Mouse (Mus musculus): ENCODE results near the gene Dysf. TPM values are rescaled to one million over a fixed set of nuclear protein-coding genes. Genes with fewer than 3 reads are reported as not detected.

Dysf gene
- total RNA-seq, 1 experiment: 12.8 TPM

DNA sequence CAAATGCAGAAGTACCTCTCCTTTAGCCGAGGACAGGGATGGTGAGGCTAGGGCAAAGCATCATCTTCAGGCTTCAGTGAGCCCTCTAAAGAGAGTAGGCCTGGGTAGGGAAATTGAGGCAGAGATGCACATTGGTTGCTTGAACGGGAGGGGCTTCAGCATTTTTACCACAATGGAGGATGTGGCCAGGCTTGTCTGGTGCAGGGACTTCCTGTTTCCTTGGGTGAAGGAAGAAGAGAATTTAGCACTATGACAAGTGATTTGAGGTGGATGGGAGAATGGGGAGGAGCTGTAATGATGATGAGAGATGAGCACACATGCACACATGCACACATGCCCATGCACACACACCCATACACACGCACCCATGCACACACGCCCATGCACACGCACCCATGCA lies 188.1 kb downstream of the Dysf start:
- no peak overlapping the region for H3K4me3 ChIP-seq (ENCODE audit: insufficient read depth in 1 of 2, low read depth in 1 of 2, low read length in 2 of 2, poor library complexity in 1 of 2, severe bottlenecking in 1 of 2)
- no peaks in the 10 kb centered on the region for H3K9me3 ChIP-seq (ENCODE audit: control insufficient read depth, insufficient read depth, low read depth, low read length)
- H3K27ac ChIP-seq (ENCODE audit: insufficient read depth, low read depth, low read length, poor library complexity, severe bottlenecking): no peak overlapping the region
- no peak overlapping the region for H3K9ac ChIP-seq (ENCODE audit: insufficient read depth, low read depth, low read length, poor library complexity, severe bottlenecking)
- no peak for DNase-seq (ENCODE audit: low read depth, low spot score)
- no peaks in the 10 kb centered on the region for H3K36me3 ChIP-seq (ENCODE audit: control insufficient read depth, insufficient read depth, low read length, poor library complexity, severe bottlenecking)
- TF ChIP-seq ZC3H11A (IDR thresholded peaks at IDR 0.05; ENCODE audit: borderline replicate concordance, low read depth, low read length) (no peak), MAFK (IDR thresholded peaks at IDR 0.05; ENCODE audit: insufficient read depth, low read depth, low read length) (no peak), ZNF384 (IDR thresholded peaks at IDR 0.05; ENCODE audit: low read depth, low read length) (no peak), HCFC1 (IDR thresholded peaks at IDR 0.05; ENCODE audit: borderline replicate concordance, insufficient read depth, low read length) (no peak), CHD2 (IDR thresholded peaks at IDR 0.05; ENCODE audit: low read depth, low read length) (no peak)
- no peaks in the 10 kb centered on the region for H3K4me1 ChIP-seq (ENCODE audit: control insufficient read depth in 2 of 2, insufficient read depth in 2 of 2, low read length in 2 of 2, poor library complexity in 1 of 2)
- in situ Hi-C loops (cut with MboI; ENCODE audit: low sequenced_read_pairs in 2 of 2, unreplicated experiment in 2 of 2): no loop called here

DNA sequence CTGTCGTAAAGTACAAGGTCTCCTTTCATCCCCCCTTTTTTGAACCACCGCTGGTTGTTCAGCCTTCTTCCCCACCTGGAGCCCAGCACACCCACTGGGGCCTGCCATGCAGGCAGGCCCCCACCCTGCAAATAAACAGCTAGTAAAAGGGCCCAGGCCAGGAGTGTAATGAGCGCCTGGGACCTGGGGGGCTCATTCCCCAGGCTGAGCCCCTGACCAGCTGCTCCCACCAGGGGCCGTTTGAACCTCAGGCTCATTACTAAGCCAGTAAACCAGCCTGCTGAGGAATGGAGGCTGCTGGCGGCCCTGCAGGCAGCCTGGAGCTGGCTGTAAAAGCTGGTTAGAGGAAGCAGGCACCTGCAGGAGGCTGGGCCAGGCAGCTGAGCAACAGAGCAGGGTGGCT lies 189.4 kb downstream of the Dysf start:
- H3K4me1 ChIP-seq (ENCODE audit: control insufficient read depth in 2 of 2, insufficient read depth in 2 of 2, low read length in 2 of 2, poor library complexity in 1 of 2): no peaks in the 10 kb centered on the region
- no peak overlapping the region for H3K4me3 ChIP-seq (ENCODE audit: insufficient read depth in 1 of 2, low read depth in 1 of 2, low read length in 2 of 2, poor library complexity in 1 of 2, severe bottlenecking in 1 of 2)
- no peak overlapping the region for H3K9ac ChIP-seq (ENCODE audit: insufficient read depth, low read depth, low read length, poor library complexity, severe bottlenecking)
- no peaks in the 10 kb centered on the region for H3K36me3 ChIP-seq (ENCODE audit: control insufficient read depth, insufficient read depth, low read length, poor library complexity, severe bottlenecking)
- H3K9me3 ChIP-seq (ENCODE audit: control insufficient read depth, insufficient read depth, low read depth, low read length): no peaks in the 10 kb centered on the region
- in situ Hi-C loops (cut with MboI; ENCODE audit: low sequenced_read_pairs in 2 of 2, unreplicated experiment in 2 of 2): no loop called here
- DNase-seq (ENCODE audit: low read depth, low spot score): no peak
- H3K27ac ChIP-seq (ENCODE audit: insufficient read depth, low read depth, low read length, poor library complexity, severe bottlenecking): no peak overlapping the region
- TF ChIP-seq CHD2 (IDR thresholded peaks at IDR 0.05; ENCODE audit: low read depth, low read length) (no peak), HCFC1 (IDR thresholded peaks at IDR 0.05; ENCODE audit: borderline replicate concordance, insufficient read depth, low read length) (no peak), ZC3H11A (IDR thresholded peaks at IDR 0.05; ENCODE audit: borderline replicate concordance, low read depth, low read length) (no peak), MAFK (IDR thresholded peaks at IDR 0.05; ENCODE audit: insufficient read depth, low read depth, low read length) (no peak), ZNF384 (IDR thresholded peaks at IDR 0.05; ENCODE audit: low read depth, low read length) (no peak)

DNA sequence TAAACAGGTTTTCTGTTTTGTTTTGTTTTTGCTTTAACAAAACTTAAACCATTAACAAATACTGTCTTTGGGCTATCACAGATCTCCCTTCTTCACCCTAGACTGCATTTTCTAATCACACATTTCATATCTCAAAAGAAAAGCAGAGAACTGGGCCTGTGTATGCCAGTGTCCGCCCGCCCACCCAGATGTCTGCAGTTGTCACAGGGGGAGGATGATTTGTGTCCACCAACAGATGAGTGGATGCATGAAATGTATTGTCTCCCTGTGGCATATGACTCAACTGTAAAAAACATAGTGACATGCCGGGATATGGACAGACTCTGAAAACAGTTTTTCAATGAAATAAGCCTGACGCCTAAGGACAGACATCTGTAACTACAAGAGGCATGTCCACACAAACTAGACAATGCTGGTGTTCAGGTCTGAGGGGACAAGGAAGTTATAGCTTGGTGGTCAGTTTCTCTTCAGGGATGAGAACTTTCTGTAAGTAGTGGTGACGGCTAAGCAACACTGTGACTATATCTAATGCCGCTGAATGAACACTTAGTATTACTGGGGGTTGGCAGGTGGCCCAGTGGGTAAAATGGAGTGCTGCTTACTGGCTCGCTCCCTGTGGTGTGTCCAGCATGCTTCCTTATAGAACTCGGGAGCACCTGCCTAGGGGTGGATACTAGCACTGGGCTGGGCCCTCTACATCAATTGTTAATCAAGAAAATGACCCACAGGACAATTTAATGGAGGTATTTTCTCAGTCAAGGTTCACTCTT lies 193.5 kb downstream of the Dysf start:
- TF ChIP-seq CHD2 (IDR thresholded peaks at IDR 0.05; ENCODE audit: low read depth, low read length) (no peak), ZNF384 (IDR thresholded peaks at IDR 0.05; ENCODE audit: low read depth, low read length) (no peak), ZC3H11A (IDR thresholded peaks at IDR 0.05; ENCODE audit: borderline replicate concordance, low read depth, low read length) (no peak), MAFK (IDR thresholded peaks at IDR 0.05; ENCODE audit: insufficient read depth, low read depth, low read length) (no peak), HCFC1 (IDR thresholded peaks at IDR 0.05; ENCODE audit: borderline replicate concordance, insufficient read depth, low read length) (no peak)
- no peak overlapping the region for H3K9ac ChIP-seq (ENCODE audit: insufficient read depth, low read depth, low read length, poor library complexity, severe bottlenecking)
- no peaks in the 10 kb centered on the region for H3K4me1 ChIP-seq (ENCODE audit: control insufficient read depth in 2 of 2, insufficient read depth in 2 of 2, low read length in 2 of 2, poor library complexity in 1 of 2)
- no peak overlapping the region for H3K4me3 ChIP-seq (ENCODE audit: insufficient read depth in 1 of 2, low read depth in 1 of 2, low read length in 2 of 2, poor library complexity in 1 of 2, severe bottlenecking in 1 of 2)
- H3K27ac ChIP-seq (ENCODE audit: insufficient read depth, low read depth, low read length, poor library complexity, severe bottlenecking): no peak overlapping the region
- H3K36me3 ChIP-seq (ENCODE audit: control insufficient read depth, insufficient read depth, low read length, poor library complexity, severe bottlenecking): no peaks in the 10 kb centered on the region
- no peak for DNase-seq (ENCODE audit: low read depth, low spot score)
- in situ Hi-C loops (cut with MboI; ENCODE audit: low sequenced_read_pairs in 2 of 2, unreplicated experiment in 2 of 2): no loop called here
- H3K9me3 ChIP-seq (ENCODE audit: control insufficient read depth, insufficient read depth, low read depth, low read length): no peaks in the 10 kb centered on the region

DNA sequence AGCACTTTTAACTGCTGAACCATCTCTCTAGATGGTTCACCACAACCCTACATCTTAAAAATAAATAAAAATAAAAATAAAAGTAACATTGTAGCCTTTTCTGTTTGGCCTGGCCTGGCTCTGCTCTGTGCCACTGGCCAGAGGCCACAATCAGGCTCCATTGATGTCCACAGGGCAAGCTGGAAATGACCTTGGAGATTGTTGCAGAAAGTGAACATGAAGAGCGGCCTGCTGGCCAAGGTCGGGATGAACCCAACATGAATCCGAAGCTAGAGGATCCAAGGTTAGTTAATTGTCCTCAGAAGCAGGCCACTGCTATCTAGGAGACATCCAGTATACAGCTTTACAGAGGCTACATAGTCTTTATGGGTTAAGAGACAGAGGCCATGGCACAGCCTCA lies 197.2 kb downstream of the Dysf start:
- Histone ChIP-seq H3K9ac (ENCODE audit: insufficient read depth, low read depth, low read length, poor library complexity, severe bottlenecking) (no peak overlapping the region), H3K4me1 (ENCODE audit: control insufficient read depth in 2 of 2, insufficient read depth in 2 of 2, low read length in 2 of 2, poor library complexity in 1 of 2) (no peaks in the 10 kb centered on the region), H3K9me3 (ENCODE audit: control insufficient read depth, insufficient read depth, low read depth, low read length) (no peaks in the 10 kb centered on the region), H3K36me3 (ENCODE audit: control insufficient read depth, insufficient read depth, low read length, poor library complexity, severe bottlenecking) (no peaks in the 10 kb centered on the region), H3K27ac (ENCODE audit: insufficient read depth, low read depth, low read length, poor library complexity, severe bottlenecking) (no peak overlapping the region), H3K4me3 (ENCODE audit: insufficient read depth in 1 of 2, low read depth in 1 of 2, low read length in 2 of 2, poor library complexity in 1 of 2, severe bottlenecking in 1 of 2) (no peak overlapping the region)
- TF ChIP-seq CHD2 (IDR thresholded peaks at IDR 0.05; ENCODE audit: low read depth, low read length) (no peak), ZC3H11A (IDR thresholded peaks at IDR 0.05; ENCODE audit: borderline replicate concordance, low read depth, low read length) (no peak), ZNF384 (IDR thresholded peaks at IDR 0.05; ENCODE audit: low read depth, low read length) (no peak), MAFK (IDR thresholded peaks at IDR 0.05; ENCODE audit: insufficient read depth, low read depth, low read length) (no peak), HCFC1 (IDR thresholded peaks at IDR 0.05; ENCODE audit: borderline replicate concordance, insufficient read depth, low read length) (no peak)
- in situ Hi-C loops (cut with MboI; ENCODE audit: low sequenced_read_pairs in 2 of 2, unreplicated experiment in 2 of 2): no loop called here
- no peak for DNase-seq (ENCODE audit: low read depth, low spot score)
